7 mouse cellular contexts compared by ENCODE assay signal in the genomic region with DNA sequence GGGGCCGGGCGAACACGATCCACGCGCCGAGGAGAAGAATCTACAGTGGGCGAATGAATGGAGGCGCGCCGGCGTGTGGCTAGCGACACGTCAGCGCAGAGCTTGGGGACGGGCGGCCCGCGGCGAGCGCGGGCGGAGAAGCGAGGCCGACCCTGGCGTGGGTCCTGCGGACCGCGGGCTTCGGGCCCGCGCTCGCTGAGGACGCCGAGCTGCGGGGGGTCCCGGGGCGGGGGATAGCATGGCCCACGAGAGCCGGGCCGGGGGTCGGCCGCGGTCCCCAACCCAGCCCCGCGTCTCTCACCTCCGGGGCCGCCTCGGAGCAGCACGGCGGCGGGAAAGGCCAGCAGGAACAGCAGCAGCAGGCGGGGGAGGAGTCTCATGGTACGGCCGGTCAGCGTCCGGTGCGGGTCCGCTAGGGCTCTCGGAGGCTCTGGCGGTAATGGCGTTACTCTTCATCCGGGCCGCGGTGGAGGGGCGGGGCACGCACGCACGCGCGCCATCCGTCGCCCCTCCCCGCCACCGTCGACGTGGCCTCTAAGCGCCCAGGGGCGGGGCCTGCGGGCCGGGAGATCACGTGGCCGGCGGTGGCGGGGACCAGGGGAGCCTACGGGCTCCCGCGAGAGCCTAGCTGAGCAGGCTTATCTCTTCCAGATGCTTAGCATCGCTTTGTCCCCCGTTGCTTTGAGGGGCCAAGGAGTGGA. TPM values are rescaled to one million over a fixed set of nuclear protein-coding genes. Genes with fewer than 3 reads are reported as not detected.
DNase-seq lines count a peak whose midpoint lies in the region; ATAC-seq lines count a peak whose summit lies in the region.

Ssr1 (minus strand) TSS at position 514 of the 701 bp plus-strand sequence.

- H3K27me3 ChIP-seq in embryonic facial prominence, embryonic 12.5 days, result 0 out of 2 replicates have a peak, but pooled peaks cover 2% of the 10 kb centered on the region
- no peaks in the 10 kb centered on the region for H3K27me3 ChIP-seq in limb, embryonic 11.5 days (ENCODE audit: control insufficient read depth, insufficient read depth, low read length)
- H3K27me3 ChIP-seq in midbrain, embryonic 14.5 days (ENCODE audit: control insufficient read depth, insufficient read depth, low read length), result no peaks in the 10 kb centered on the region

- H3K9ac ChIP-seq in embryonic facial prominence, embryonic 12.5 days, result peak within 1 kb of the TSS; percentile 97
- peak within 1 kb of the TSS; percentile 97 for H3K9ac ChIP-seq in limb, embryonic 11.5 days (ENCODE audit: low read length)
- H3K9ac ChIP-seq in midbrain, embryonic 14.5 days (replicated peaks; ENCODE audit: low read length), result peak within 1 kb of the TSS; percentile 94

- H3K4me1 ChIP-seq in embryonic facial prominence, embryonic 12.5 days, result 0 out of 2 replicates have a peak, but pooled peaks cover 2% of the 10 kb centered on the region
- no peaks in the 10 kb centered on the region for H3K4me1 ChIP-seq in limb, embryonic 11.5 days (ENCODE audit: control insufficient read depth, insufficient read depth, low read length)
- H3K4me1 ChIP-seq in midbrain, embryonic 14.5 days (ENCODE audit: control insufficient read depth, insufficient read depth, low read length), result peaks cover 6% of the 10 kb centered on the region

- ATAC-seq in embryonic facial prominence, embryonic 12.5 days (ENCODE audit: insufficient number of reproducible peaks, insufficient read depth, low FRiP score, low TSS enrichment), result peak; percentile 93
- peak; percentile 96 for ATAC-seq in limb, embryonic 11.5 days (ENCODE audit: insufficient number of reproducible peaks, low FRiP score, low TSS enrichment, low read depth)
- ATAC-seq in midbrain, embryonic 14.5 days (ENCODE audit: low FRiP score, low TSS enrichment), result peak; percentile 98

- H3K9me3 ChIP-seq in embryonic facial prominence, embryonic 12.5 days, result no peaks in the 10 kb centered on the region
- H3K9me3 ChIP-seq in limb, embryonic 11.5 days (ENCODE audit: control insufficient read depth, low read length), result no peaks in the 10 kb centered on the region
- H3K9me3 ChIP-seq in midbrain, embryonic 14.5 days (ENCODE audit: control insufficient read depth, low read length), result no peaks in the 10 kb centered on the region

- peak within 1 kb of the TSS; percentile 93 for H3K4me3 ChIP-seq in embryonic facial prominence, embryonic 12.5 days
- H3K4me3 ChIP-seq in limb, embryonic 11.5 days (ENCODE audit: low read depth, low read length), result peak within 1 kb of the TSS; percentile 92
- H3K4me3 ChIP-seq in midbrain, embryonic 14.5 days (replicated peaks; ENCODE audit: low read depth, low read length), result peak within 1 kb of the TSS; percentile 90

- peak; percentile 98 for DNase-seq in adrenal gland, postnatal 25 days
- DNase-seq in heart, adult 11 months, result peak; percentile 100
- peak; percentile 97 for DNase-seq in kidney, adult 18-20 months
- peak; percentile 96 for DNase-seq in limb, embryonic 11.5 days (ENCODE audit: low spot score)
- DNase-seq in midbrain, embryonic 14.5 days, result peak; percentile 99
- DNase-seq in spleen, adult 18-20 months, result peak; percentile 91 to 97

- WGBS in embryonic facial prominence, embryonic 12.5 days, result under 1% methylated on average over 85 of the region's 89 CpGs
- under 1% methylated on average over 86 of the region's 89 CpGs for WGBS in limb, embryonic 11.5 days
- WGBS in midbrain, embryonic 14.5 days, result under 1% methylated on average over 88 of the region's 89 CpGs

- peaks cover 24% of the 10 kb centered on the region for H3K36me3 ChIP-seq in embryonic facial prominence, embryonic 12.5 days
- H3K36me3 ChIP-seq in limb, embryonic 11.5 days (ENCODE audit: control insufficient read depth, insufficient read depth, low read length), result peaks cover 10% of the 10 kb centered on the region; the same call in 1 of the 2 replicates
- peaks cover 26% of the 10 kb centered on the region for H3K36me3 ChIP-seq in midbrain, embryonic 14.5 days (ENCODE audit: control insufficient read depth, insufficient read depth, low read length)

- peak within 1 kb of the TSS; percentile 73 for H3K4me2 ChIP-seq in embryonic facial prominence, embryonic 12.5 days (replicated peaks)
- H3K4me2 ChIP-seq in limb, embryonic 11.5 days (ENCODE audit: low read depth, severe bottlenecking), result peak within 1 kb of the TSS; percentile 73
- peak within 1 kb of the TSS; percentile 62 for H3K4me2 ChIP-seq in midbrain, embryonic 14.5 days (ENCODE audit: low read length)

- peak within 1 kb of the TSS; percentile 95 for H3K27ac ChIP-seq in embryonic facial prominence, embryonic 12.5 days
- H3K27ac ChIP-seq in limb, embryonic 11.5 days (replicated peaks; ENCODE audit: low read depth, low read length), result peak within 1 kb of the TSS; percentile 79
- peak within 1 kb of the TSS; percentile 94 for H3K27ac ChIP-seq in midbrain, embryonic 14.5 days (replicated peaks; ENCODE audit: low read depth, low read length)

RNA-seq across cellular contexts. Expression of gene Ssr1, which starts in this region (rescaled TPM):
- 90.3 and 126 TPM in 2 replicates for total RNA-seq in adrenal gland, postnatal 25 days (2021)
- polyA plus RNA-seq in embryonic facial prominence, embryonic 12.5 days (2016; fragmentation: Nextera tagmentation; extraction: Ambion mirVana), result 119 and 135 TPM in 2 replicates
- 123 and 126 TPM in 2 replicates for polyA plus RNA-seq in limb, embryonic 11.5 days (2014; fragmentation: Nextera tagmentation; extraction: Ambion mirVana)
- polyA plus RNA-seq in midbrain, embryonic 14.5 days (2014; fragmentation: Nextera tagmentation; extraction: Ambion mirVana), result 51.7 and 81.1 TPM in 2 replicates

Comparison
In these comparisons a context has a peak if more than half of its experiments do, and no peak if none do; other contexts are left out.
1. Peak in every context shown above with its lines: DNase-seq, ATAC-seq, H3K4me3 ChIP-seq and H3K27ac ChIP-seq.